Mouse (Mus musculus) neural tube, embryonic 15.5 days (tissue): Measurements from ENCODE around the gene Olfr767. TPM values are rescaled to one million over a fixed set of nuclear protein-coding genes. Genes with fewer than 3 reads are reported as not detected.

Source experiments
- polyA plus RNA-seq: library from polyadenylated mRNA; unstranded; fragments of >200 nt; fragmentation: Nextera tagmentation; extraction: Ambion mirVana; gene quantifications from 2 replicates; pipeline ENCODE4 v1.2.1, GENCODE M21; 2015

Gene Olfr767
- polyA plus RNA-seq, 1 experiment from 2014 or later = not detected

Other genes starting within 250 kb of the Olfr767 start
- 6.8 and 9.0 TPM in 2 replicates for gene Gdf11, start 191.2 kb downstream of the Olfr767 start, polyA plus RNA-seq
- gene Cd63, start 181.9 kb downstream of the Olfr767 start, polyA plus RNA-seq = 254 and 295 TPM in 2 replicates
- 15.7 and 19.8 TPM in 2 replicates for gene Rdh5, start 160.0 kb downstream of the Olfr767 start, polyA plus RNA-seq
- gene Bloc1s1, start 158.9 kb downstream of the Olfr767 start, polyA plus RNA-seq = 248 and 265 TPM in 2 replicates
- 7.2 and 8.8 TPM in 2 replicates for gene Itga7, start 149.1 kb downstream of the Olfr767 start, polyA plus RNA-seq
- gene Mettl7b, start 121.9 kb downstream of the Olfr767 start, polyA plus RNA-seq = 0.19 TPM in 1 of 2 replicates, not detected in the other
- gene Olfr9, start 93.5 kb downstream of the Olfr767 start, polyA plus RNA-seq = not detected in 2 replicates
- gene Olfr763, start 72.1 kb downstream of the Olfr767 start, polyA plus RNA-seq = not detected in 2 replicates
- not detected in 2 replicates for gene Olfr764-ps1, start 43.0 kb downstream of the Olfr767 start, polyA plus RNA-seq
- not detected in 2 replicates for gene Olfr765, start 32.9 kb downstream of the Olfr767 start, polyA plus RNA-seq
- not detected in 2 replicates for gene Olfr766-ps1, start 13.9 kb downstream of the Olfr767 start, polyA plus RNA-seq
- not detected in 2 replicates for gene Olfr768, start 16.5 kb upstream of the Olfr767 start, polyA plus RNA-seq
- not detected in 2 replicates for gene Olfr769, start 35.0 kb upstream of the Olfr767 start, polyA plus RNA-seq
- not detected in 2 replicates for gene Olfr770, start 56.1 kb upstream of the Olfr767 start, polyA plus RNA-seq
- not detected in 2 replicates for gene Olfr771, start 81.8 kb upstream of the Olfr767 start, polyA plus RNA-seq
- gene Olfr772, start 95.0 kb upstream of the Olfr767 start, polyA plus RNA-seq = not detected in 2 replicates
- gene Olfr773, start 104.5 kb upstream of the Olfr767 start, polyA plus RNA-seq = not detected in 2 replicates
- not detected in 2 replicates for gene Olfr774, start 153.3 kb upstream of the Olfr767 start, polyA plus RNA-seq
- gene Olfr775, start 165.5 kb upstream of the Olfr767 start, polyA plus RNA-seq = not detected in 2 replicates
- not detected in 2 replicates for gene Olfr776, start 176.2 kb upstream of the Olfr767 start, polyA plus RNA-seq
- not detected in 2 replicates for gene Olfr777, start 188.6 kb upstream of the Olfr767 start, polyA plus RNA-seq
- not detected in 2 replicates for gene Olfr780, start 235.2 kb upstream of the Olfr767 start, polyA plus RNA-seq
- gene Olfr781, start 245.9 kb upstream of the Olfr767 start, polyA plus RNA-seq = not detected in 2 replicates